Mouse (Mus musculus): ENCODE results near the gene Ccdc183.

GRCm38 (mm10) chr2:25566558-25566957 lies 50.9 kb downstream of the Ccdc183 start:
- TF ChIP-seq CTCF (IDR thresholded peaks at IDR 0.05; ENCODE audit: control insufficient read depth, insufficient read depth, insufficient replicate concordance, low read depth, low read length) (no peak), POLR2A (IDR thresholded peaks at IDR 0.05; ENCODE audit: control insufficient read depth, low read depth, low read length) (no peak)
